Mouse (Mus musculus) mouse embryonic stem cell (cell line): Measurements from ENCODE around the gene Ddi2.
"Not testable (repeated sequence)": the region's sequence is repeated elsewhere in the genome, so short reads cannot be mapped to it uniquely, and the experiment has no call there.

Experiments used
- in situ Hi-C, 2 experiments: fragments of 300-500 bp; cut with MboI; formaldehyde crosslinking; loops; 1 replicate in 1 of 2; 3 replicates in 1 of 2; pipeline ENCODE4 v1.14.3; 2019 to 2020; ENCODE audit warnings: low sequenced_read_pairs in 2 of 2, low pct_unique_long_range_greater_than_20kb in 1 of 2, mixed read lengths in 1 of 2; ENCODE audit not compliant: unreplicated experiment in 1 of 2

The Ddi2 gene

DNA sequence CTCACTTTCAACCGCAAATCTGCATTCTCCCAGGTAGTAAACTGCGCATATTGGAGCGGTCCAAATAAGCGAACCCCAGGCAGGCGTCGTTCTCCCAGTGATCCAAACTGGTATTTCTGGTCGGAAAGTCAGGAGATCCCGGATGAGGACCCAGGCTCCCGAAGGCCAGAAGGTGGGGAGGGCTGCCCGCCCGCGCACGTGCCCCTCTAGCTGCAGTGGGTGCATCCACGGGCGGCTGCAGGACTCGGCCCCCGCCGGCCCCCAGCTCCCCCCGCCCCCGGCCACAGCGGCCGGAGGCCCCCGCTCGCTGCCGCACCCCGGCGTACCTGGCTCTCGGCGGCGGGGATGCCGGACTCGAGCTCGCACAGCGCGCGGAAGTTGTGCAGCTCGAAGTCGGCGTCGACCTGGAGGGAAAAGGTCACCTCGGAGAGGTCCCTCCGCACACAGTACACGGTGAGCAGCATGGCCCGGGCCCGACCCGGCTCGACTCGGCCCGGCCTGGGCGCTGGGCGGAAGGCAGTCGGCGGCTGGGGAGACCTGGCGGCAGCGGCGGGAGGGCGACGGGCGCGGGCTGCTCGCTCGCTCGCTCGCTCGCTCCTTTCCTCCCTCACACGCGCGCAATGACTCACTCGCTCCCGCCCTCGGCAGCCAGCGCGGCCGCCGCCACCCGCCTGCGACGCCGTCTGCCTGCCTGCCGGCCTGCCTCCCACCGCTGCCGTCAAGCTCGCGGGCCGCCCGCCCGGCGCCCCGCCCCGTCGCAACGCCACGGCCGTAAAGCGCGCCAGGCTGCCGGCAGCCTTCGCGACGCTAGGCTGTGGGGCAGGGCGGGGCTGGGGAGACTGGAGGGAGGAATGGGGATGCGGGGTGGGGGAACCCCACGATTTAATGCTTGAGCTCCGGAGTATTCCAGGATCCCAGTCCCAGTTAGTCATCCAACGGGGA is at the start of gene Ddi2:
TSS of gene Ddi2 (minus strand) at position 689 of the 942 bp plus-strand sequence.
- in situ Hi-C loops = no loop called here

DNA sequence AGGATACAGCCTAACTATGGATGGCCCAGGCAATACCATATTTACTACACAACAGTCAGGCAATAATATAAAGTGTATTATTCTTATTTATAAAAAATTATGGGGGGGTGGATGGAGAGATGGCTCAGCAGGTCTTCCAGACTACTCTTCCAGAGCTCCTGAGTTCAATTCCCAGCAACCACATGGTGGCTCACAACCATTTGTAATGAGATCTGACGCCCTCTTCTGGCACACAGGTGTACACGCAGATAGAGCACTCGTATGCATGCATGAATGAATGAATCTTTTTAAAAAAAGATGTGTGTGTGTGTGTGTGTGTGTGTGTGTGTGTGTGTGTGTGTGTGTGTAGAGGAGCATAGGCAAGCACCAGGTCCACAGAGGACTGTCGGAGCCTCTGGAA is 49.8 kb upstream of the Ddi2 start:
- in situ Hi-C loops = not testable (repeated sequence)

DNA sequence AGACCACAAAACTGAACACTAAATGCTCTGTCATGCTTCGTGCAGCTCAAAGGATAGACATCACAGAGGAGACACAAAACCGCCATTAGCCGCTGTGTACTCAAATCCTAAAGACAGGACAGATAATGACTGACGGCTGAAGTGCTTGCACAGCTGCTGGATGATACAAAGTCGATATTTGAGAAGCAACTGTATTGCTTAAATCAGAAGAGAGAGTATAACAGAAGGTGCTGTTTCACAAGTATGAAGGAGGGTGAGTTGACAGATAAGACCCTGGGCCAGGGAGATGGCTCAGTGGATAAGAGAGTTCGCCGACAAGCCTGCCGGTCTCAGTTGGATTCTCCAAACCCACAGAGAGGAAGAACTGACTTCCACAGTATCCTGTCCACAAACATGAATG is 48.6 kb upstream of the Ddi2 start:
- in situ Hi-C loops = no loop called here

DNA sequence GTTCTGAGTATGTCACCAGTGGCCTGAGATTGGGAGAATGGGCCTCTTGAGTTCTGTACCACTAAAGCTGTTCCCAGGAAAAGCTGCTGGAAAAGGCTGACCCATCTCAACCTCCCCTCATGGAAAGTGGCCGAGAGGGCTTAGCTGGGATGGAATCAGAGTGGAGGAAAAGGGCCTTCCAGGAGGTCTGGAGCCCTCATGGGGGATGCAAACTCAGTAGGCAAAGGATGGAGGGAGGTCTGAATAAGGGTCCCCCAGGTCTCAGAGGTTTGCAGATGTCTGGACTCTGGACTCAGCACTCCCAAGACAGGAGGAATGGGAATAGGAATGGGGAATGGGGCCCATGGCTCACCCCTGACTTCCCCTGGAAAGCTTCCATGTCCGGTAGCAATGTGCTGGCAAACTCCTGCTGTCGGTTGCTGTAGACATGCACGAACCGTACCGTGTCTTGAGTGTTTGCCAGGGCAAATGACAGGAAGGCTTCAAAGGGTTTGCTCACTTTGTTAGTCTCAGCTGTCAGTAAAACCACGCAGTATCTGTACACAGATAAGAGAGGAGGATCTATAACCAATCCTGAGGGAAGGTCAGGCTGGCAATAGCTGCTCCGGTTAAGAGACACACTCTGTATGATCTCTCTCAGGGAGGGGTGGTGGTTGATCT is 46.4 kb upstream of the Ddi2 start:
- in situ Hi-C loops = no loop called here

DNA sequence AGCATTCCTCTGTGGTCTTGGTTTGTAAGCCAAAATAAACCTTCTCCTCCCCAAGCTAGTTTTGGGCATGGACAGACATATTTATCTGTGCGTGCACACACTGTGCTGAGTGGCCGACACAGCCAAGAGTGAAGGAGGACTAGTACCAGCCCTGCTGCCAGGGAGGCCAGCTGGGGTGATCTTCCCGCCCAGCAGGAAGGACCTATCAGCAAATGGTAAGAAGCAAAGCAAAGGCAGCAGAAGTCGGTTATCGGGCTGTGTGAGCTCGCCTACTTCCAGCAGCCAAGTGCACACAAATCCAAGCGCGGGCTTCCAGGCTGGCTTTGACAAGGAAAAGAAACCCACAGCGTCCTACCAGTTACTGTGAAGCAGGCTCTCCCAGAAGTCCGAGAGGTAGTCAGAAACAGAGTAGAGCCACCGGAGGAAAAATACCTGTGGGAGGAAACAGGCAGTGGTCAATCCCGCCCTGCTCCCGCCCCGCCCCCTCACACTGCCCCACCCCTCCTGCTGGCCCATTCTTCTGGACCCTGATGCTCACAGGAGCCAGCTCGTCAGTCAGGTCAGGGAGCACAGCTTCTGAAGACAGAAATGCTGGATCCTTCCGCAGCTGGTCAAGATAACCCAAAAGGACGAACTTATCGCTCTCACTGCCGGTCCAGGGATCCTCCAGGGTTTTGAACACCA is 44.3 kb upstream of the Ddi2 start:
- in situ Hi-C loops = no loop called here

DNA sequence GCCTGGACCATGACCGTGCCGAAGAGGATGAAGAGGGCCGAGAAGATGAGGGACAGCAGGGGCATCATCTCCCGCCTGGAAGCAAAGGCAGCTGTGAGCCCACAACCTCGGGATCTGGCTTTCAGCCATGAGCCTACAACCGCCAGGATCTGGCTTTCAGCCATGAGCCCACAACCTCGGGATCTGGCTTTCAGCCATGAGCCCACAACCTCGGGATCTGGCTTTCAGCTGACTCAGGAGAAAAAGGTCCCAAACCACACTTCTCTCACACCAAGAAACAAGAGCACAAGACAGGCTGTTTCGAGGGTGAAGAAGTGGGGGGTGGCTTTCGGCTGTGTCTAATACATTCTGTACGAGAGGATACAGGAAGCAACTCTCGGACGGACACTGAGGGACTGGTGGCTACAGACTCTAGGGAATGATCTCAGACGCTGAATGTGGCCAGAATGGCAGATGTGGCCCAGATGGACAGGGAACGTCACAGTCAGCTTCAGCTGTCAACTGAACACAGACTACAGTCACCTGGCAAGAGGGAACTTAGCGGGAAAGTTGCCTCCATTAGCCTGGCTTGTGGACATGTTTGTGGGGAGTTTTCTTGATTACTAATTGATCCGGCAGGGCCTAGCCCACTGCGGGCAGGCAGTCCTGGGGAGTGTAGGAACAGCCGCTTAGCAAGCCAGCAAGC is 43.6 kb upstream of the Ddi2 start:
- in situ Hi-C loops = no loop called here

DNA sequence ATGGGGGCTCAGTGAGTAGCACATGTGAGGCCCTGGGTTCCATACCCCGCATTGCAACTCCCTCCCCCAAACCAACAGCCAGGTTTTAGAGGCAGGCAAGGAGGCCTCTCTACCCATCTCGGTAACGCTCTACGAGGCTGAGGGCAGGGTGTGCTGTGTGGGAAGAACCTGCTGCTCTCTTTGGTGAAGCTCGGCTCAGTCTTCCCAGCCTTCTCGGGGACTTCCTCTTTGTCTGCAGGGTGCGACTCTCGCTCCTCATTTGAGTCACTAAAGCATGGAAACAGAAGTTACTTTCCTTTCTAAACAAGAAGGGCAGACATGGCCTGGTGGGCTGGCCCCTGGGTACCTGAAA is 43.1 kb upstream of the Ddi2 start:
- in situ Hi-C loops = no loop called here

DNA sequence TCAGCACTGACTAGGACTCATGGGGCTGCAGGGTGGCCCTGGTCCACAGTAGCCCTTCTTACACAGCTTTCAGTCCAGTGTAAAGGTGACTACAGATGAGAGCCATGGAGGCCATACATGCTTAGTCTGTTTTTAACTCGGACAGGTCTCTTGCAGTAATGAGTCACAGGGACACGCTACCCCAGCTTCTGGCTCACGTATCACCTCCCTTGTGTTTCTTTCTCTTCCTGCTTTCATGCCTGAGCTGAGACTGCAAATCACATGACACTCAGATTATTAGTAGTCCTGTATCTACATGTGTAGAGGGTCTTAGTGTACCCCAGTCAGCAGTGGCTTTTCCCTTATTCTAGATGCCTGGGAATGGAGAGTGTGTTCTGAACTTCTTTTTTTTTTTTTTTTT is 41.8 kb upstream of the Ddi2 start:
- in situ Hi-C loops = no loop called here

DNA sequence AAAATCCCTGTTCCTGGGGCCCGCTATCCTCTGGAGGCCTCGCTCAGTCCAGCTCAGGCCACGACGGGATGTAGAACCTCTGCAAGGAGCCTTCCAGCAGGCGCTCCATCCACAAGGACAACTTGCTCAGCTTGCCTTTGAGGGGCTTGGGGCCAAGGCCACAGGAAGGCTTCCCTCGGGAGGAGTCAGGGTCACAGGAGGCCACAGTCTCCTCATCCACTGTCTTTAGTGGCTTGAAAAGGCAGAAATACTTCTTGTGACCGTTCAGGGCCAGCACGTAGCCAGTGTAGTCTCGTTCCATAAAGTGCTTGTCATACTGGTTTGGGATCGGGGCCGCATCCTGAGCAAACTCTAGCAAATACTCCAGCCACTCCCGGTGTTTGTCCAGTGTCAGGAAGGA is 40.3 kb upstream of the Ddi2 start:
- in situ Hi-C loops = no loop called here

DNA sequence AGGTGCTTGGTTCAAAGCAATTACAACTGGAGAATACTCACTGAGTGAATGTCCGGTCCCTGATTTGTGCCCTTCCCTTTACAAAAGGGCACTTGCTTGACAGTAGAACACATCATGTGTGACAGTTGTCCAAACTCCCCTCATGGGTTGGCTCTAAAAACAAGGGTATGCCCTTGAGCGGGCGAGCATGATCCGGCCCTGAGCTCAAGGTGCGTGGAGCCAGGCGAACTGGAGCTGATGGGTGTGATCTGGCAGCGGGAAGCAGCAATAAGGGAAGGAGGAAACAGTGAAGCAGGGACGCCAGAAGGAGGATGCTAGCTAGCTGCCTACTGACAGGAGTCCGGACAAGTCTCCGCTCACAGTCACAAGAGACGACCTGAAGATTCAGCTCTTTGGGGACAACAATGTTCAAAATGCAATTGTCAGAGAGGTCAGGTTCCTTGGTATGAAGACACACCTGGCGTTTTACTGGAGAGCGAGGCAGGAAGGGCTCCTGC is 38.9 kb upstream of the Ddi2 start:
- in situ Hi-C loops = no loop called here

DNA sequence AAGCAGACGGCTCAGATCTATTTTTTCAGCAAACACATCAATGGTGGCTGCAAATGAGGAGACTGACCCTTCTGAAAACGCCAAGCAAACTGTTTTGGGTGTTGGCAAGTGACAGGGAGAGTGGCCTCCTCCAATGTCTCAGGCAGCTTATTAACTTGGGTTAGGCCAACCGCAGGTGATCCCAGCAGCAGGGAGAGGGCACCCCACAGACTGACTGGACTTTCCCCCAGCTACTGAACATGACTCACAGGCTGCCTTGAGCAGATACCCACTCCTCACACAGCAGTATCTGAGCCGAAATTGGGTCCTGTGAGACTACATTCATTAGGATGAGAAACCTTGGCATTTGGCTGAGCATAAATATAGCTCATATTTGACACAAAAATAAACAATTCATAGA is 37.7 kb upstream of the Ddi2 start:
- in situ Hi-C loops = no loop called here

DNA sequence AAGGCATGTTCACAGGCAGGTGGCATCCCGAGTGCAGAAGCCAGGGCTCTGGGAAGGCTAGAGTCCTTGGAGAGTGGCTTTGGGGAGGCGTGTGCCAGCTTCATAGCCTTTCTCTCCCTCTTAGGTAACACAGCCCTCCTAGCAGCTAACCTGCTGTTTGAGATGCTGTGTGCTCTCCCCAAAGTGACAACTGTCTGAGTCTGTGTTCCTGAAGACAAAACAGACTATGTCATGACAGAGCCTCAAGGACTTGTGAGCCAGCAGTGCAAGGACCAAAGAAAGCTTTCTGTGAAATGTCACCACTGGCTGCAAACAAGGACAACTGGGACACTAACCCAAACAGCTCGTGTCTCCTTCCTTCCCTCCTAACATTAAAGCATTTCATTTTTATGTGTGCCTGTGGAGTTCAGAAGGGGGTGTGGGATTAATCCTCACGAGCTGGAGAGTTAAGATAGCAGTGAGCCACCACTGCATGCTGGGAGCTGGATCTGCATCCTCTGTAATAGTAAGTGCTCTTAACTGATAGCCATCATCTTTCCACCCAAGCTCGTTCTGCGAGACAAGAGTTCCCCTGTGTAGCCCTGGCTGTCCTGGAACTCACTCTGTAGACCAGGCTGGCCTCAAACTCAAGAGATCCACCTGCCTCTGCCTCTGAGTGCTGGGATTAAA is 35.8 kb upstream of the Ddi2 start:
- in situ Hi-C loops = no loop called here

DNA sequence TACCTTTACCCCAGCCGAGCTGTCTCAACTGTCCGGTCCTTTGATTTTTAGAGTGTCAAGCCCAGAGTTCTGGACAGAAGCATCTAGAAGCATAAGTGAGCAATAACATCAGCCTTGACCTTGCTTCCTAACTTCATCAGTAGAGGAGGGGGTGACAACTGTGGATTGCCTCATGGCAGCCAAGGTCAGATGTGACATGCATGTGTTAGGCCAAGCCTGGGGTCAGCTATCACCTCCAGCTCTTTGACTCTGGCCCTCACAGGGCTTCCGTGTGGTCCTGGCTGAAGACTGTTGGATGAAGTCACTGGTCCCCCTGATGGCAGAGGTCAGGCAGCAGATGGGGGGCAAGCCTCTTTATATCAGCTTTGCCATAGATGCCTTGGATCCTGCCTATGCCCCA is 33.9 kb upstream of the Ddi2 start:
- in situ Hi-C loops = no loop called here

DNA sequence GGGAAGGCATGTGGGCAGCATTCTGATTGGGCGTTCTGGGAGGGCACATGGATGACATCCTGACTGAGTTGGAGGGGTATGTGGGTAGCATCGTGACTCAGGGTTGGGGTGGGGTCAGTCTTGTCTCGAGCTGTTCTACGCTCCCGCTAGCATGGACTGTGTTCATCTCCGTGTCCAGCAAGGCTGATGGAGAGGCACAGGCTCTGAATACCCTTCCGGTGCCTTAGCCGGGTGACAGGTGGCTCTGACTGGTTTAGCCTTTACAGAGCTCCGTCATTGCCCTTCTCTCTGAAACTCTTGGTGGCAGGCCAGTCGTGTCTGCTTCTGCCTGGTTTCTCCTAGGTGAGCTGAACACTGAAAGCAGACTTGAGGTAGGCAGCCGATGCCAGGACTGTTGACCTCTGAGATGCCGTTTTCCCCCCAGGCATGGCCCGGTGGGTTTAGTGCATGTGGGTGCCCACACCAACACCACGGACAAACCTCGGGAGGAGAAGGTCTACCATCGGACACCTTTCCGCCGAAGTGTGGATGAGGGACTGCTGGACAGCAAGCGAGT is 32.2 kb upstream of the Ddi2 start:
- in situ Hi-C loops = no loop called here

DNA sequence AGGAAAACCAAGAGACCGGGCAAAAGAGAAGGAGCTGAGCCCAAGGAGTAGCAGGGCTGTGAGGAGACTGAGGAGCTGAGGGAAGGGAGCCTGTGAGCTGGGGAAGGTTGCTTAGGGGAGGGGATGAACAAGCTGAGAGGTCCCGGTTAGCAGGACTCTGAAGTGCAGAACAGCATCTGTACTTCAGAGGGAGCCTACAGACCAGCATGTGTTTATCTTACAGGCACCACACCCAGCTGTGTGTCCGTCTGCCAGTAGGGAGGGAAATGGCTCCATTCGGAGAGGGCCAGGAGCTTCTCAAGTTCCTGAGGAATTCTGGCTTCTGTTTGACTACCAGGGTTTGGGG is 28.8 kb upstream of the Ddi2 start:
- in situ Hi-C loops = no loop called here

DNA sequence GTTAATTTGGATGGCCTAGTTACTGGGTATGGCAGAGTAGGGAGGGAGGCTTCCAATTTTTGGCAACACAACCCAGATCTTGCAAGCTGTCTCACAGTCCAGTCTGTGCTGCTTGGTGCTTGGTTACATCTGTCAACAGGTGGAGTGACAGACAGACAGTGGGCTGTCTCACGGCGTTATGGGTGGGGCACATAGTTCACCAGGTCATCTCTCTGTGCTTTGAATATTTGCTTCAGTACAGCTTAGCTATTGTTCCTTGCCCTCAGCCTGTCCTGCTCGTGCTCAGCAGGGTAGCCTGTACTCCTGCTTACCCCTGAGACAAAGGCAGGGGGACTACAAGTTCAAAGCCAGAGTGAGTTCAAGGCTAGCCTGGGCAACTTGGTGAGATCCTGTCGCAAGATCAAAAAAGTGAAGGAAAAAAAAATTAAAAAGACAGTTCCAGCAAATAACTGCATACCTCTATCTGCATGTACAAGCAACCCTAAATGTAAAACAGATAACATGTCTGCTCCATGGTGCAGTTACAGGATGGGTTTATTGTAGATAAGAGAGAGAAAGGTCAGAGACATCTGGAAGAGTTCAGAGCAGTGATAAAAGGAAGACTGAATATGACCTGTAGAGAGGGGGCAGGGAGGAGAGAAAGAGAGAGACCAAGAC is 28.3 kb upstream of the Ddi2 start:
- in situ Hi-C loops = no loop called here

DNA sequence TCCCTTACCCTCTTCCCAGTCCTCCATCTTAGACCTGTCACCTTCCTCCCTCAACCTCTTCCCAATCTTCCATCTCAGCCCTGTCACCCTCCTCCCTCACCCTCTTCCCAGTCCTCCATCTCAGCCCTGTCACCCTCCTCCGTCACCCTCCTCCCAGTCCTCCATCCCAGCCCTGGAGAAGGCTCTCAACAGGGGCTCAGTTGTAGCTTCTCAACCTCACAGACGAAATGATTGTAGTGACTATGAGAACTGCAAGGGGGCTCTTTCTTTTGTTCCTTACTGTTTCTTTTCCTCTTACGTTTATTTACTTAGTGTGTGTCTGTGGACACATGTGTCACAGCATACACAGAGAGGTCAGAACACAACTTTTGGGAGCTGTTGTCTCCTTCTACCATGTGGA is 27.6 kb upstream of the Ddi2 start:
- in situ Hi-C loops = no loop called here

DNA sequence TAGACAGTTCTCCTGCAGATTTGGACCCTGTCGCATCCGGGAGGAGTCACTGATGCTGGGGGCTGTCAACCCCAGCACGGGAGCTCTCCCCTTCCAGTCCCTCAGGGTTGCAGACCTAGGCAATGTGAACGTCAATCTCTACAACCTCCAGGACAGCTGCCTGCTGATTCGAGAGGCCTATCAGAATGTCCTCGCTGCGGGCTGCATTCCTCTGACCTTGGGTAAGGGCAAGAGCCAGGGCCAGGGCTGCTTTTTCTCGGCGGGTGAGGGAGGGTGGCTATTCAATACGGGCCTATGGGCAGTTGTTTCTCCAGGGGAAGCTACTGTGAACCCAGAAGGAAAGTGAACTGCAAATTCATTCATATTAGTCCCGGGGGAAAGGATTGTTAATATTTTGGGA is 26.3 kb upstream of the Ddi2 start:
- in situ Hi-C loops = no loop called here
